Mouse (Mus musculus) lung, embryonic 16.5 days (tissue): Measurements from ENCODE around the gene Erc2. TPM values are rescaled to one million over a fixed set of nuclear protein-coding genes. Genes with fewer than 3 reads are reported as not detected.

Experiments used
- ATAC-seq: fragments of 200-750 bp; cut with Nextera tagmentation; 2 replicates; pipeline ENCODE4 v1.8.0; 2017; ENCODE audit warnings: low read depth, mild to moderate bottlenecking, moderate library complexity
- H3K27ac ChIP-seq: fragments of 300-500 bp; sonication (generic); 2 replicates; pipeline ENCODE4 v1.5.1; 2014; ENCODE audit warnings: mild to moderate bottlenecking, control low read depth, low read length
- H3K27me3 ChIP-seq: fragments of 300-500 bp; sonication (generic); 2 replicates; pipeline ENCODE4 v1.6.1; 2014; ENCODE audit warnings: low read depth, low read length, mixed read lengths; ENCODE audit not compliant: control insufficient read depth, insufficient read depth
- H3K36me3 ChIP-seq: fragments of 300-500 bp; sonication (generic); 2 replicates; pipeline ENCODE4 v1.6.1; 2014; ENCODE audit warnings: low read length; ENCODE audit not compliant: control insufficient read depth, insufficient read depth
- H3K4me1 ChIP-seq: fragments of 300-500 bp; sonication (generic); replicated peaks from 2 replicates; pipeline ENCODE4 v1.6.1; 2014; ENCODE audit warnings: low read length, mixed read lengths; ENCODE audit not compliant: control insufficient read depth, insufficient read depth
- H3K4me2 ChIP-seq: fragments of 300-500 bp; sonication (generic); 2 replicates; pipeline ENCODE4 v1.6.1; 2014; ENCODE audit warnings: low read depth, low read length, control low read depth
- H3K4me3 ChIP-seq: fragments of 300-500 bp; sonication (generic); 2 replicates; pipeline ENCODE4 v1.5.1; 2014; ENCODE audit warnings: mild to moderate bottlenecking, low read length, control low read depth
- H3K9ac ChIP-seq: fragments of 300-500 bp; sonication (generic); 2 replicates; pipeline ENCODE4 v1.6.1; 2014; ENCODE audit warnings: low read length, control low read depth
- H3K9me3 ChIP-seq: fragments of 300-500 bp; sonication (generic); 2 replicates; pipeline ENCODE4 v1.6.1; 2016; ENCODE audit warnings: low read length; ENCODE audit not compliant: control insufficient read depth
- WGBS: fragments of 180-500 bp; shearing (Covaris S2); extraction: QIAGEN DNeasy Blood & Tissue Kit; methylation state at CpG from one replicate; pipeline ENCODE4 v1.1.7; 2014; 5-methylcytosine and 5-hydroxymethylcytosine counted together
- polyA plus RNA-seq: library from polyadenylated mRNA; unstranded; fragments of >200 nt; fragmentation: Nextera tagmentation; extraction: Ambion mirVana; gene quantifications from 2 replicates; pipeline ENCODE4 v1.2.1, GENCODE M21; 2015

Erc2 gene
- polyA plus RNA-seq, 1 experiment from 2014 or later = 1.5 TPM

- no peak for ATAC-seq
- no peak overlapping the region for H3K27ac ChIP-seq
- H3K36me3 ChIP-seq = no peaks in the 10 kb centered on the region
- H3K9ac ChIP-seq = no peak overlapping the region
- H3K9me3 ChIP-seq = no peaks in the 10 kb centered on the region
- no peaks in the 10 kb centered on the region for H3K4me1 ChIP-seq
- H3K27me3 ChIP-seq = no peaks in the 10 kb centered on the region
- 57% methylated on average over 9 of the region's 9 CpGs for WGBS
- no peak overlapping the region for H3K4me3 ChIP-seq
- no peak overlapping the region for H3K4me2 ChIP-seq
Observed at GRCm38 (mm10) chr14:28451771-28452170, 829.5 kb downstream of the Erc2 start.

- no peaks in the 10 kb centered on the region for H3K36me3 ChIP-seq
- WGBS = 66% methylated on average over 7 of the region's 7 CpGs
- H3K4me1 ChIP-seq = no peaks in the 10 kb centered on the region
- H3K4me2 ChIP-seq = no peak overlapping the region
- ATAC-seq = no peak; the same call in 1 of the 2 replicates
- H3K27ac ChIP-seq = no peak overlapping the region
- H3K27me3 ChIP-seq = no peaks in the 10 kb centered on the region
- no peak overlapping the region for H3K4me3 ChIP-seq
- no peak overlapping the region for H3K9ac ChIP-seq
- no peaks in the 10 kb centered on the region for H3K9me3 ChIP-seq
Observed at GRCm38 (mm10) chr14:28456372-28457076, 834.3 kb downstream of the Erc2 start.

DNA sequence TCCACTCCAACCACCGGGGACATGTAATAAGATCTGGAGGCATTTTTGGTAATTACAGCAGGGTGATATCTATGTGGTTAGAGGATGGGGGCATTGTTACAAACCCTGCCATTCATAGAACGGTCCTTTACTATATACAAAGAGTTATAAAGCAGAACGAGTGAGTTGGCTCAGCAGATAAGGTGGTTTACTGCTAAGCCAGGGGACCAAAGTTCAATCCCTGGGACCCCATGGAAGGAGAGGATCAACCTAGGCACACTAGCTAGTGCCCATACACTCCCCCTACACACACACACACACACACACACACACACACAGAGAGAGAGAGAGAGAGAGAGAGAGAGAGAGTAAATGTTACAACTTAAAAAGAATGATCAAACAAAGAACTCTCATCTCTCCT lies 835.2 kb downstream of the Erc2 start:
- no peak for ATAC-seq
- Histone ChIP-seq H3K9me3 (no peaks in the 10 kb centered on the region), H3K9ac (no peak overlapping the region), H3K27ac (no peak overlapping the region), H3K4me1 (no peaks in the 10 kb centered on the region), H3K27me3 (no peaks in the 10 kb centered on the region), H3K4me3 (no peak overlapping the region), H3K36me3 (no peaks in the 10 kb centered on the region), H3K4me2 (no peak overlapping the region)
- 66% methylated on average over 3 of the region's 3 CpGs for WGBS

- ATAC-seq = no peak
- Histone ChIP-seq H3K4me3 (no peak overlapping the region), H3K4me2 (no peak overlapping the region), H3K4me1 (peaks cover 4% of the 10 kb centered on the region; the same call in 1 of the 2 replicates), H3K36me3 (no peaks in the 10 kb centered on the region), H3K9me3 (no peaks in the 10 kb centered on the region), H3K9ac (no peak overlapping the region), H3K27ac (no peak overlapping the region), H3K27me3 (peaks cover 2% of the 10 kb centered on the region; the same call in 1 of the 2 replicates)
- WGBS = 38% methylated on average over 5 of the region's 5 CpGs
Observed at GRCm38 (mm10) chr14:28467956-28468355, 845.7 kb downstream of the Erc2 start.

GRCm38 (mm10) chr14:28469696-28470095 lies 847.5 kb downstream of the Erc2 start:
- H3K27me3 ChIP-seq = no peaks in the 10 kb centered on the region
- peaks cover 4% of the 10 kb centered on the region; the same call in 1 of the 2 replicates for H3K4me1 ChIP-seq
- no peaks in the 10 kb centered on the region for H3K36me3 ChIP-seq
- no peak overlapping the region for H3K4me3 ChIP-seq
- 33% methylated on average over 4 of the region's 4 CpGs for WGBS
- no peak overlapping the region for H3K4me2 ChIP-seq
- no peak overlapping the region for H3K27ac ChIP-seq
- no peaks in the 10 kb centered on the region for H3K9me3 ChIP-seq
- no peak overlapping the region for H3K9ac ChIP-seq
- ATAC-seq = no peak

DNA sequence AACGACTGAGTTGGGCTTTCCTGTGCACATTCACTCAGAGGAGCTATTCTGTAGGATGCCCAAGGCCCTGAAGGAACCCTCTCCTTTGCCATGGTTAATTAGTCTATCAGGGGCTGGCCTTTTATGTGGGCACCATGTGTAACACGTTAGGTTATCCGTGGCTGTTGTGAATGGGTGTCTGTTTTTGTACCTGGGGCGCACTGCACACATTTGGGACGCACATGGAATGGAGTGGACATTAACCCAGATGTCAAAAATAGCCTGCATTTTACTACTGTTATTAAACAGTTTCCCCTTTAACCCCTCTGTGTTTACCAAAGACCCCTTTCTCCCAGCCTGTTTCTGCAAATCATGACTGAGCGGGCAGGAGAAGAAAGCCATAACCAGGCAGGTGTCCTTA lies 848.0 kb downstream of the Erc2 start:
- Histone ChIP-seq H3K4me2 (no peak overlapping the region), H3K27ac (no peak overlapping the region), H3K9ac (no peak overlapping the region), H3K9me3 (no peaks in the 10 kb centered on the region), H3K27me3 (no peaks in the 10 kb centered on the region), H3K36me3 (no peaks in the 10 kb centered on the region), H3K4me1 (peaks cover 4% of the 10 kb centered on the region; the same call in 1 of the 2 replicates), H3K4me3 (no peak overlapping the region)
- ATAC-seq = no peak
- 75% methylated on average over 6 of the region's 6 CpGs for WGBS

GRCm38 (mm10) chr14:28475012-28475411 lies 852.8 kb downstream of the Erc2 start:
- Histone ChIP-seq H3K4me1 (no peaks in the 10 kb centered on the region), H3K4me2 (peak overlapping the region; percentile 17; the same call in 1 of the 2 replicates), H3K27ac (no peak overlapping the region), H3K4me3 (no peak overlapping the region), H3K9me3 (no peaks in the 10 kb centered on the region), H3K27me3 (no peaks in the 10 kb centered on the region), H3K36me3 (no peaks in the 10 kb centered on the region), H3K9ac (no peak overlapping the region)
- WGBS = 43% methylated on average over 3 of the region's 3 CpGs
- 0 out of 2 replicates have a peak, but pooled peaks have one; percentile 12 for ATAC-seq

DNA sequence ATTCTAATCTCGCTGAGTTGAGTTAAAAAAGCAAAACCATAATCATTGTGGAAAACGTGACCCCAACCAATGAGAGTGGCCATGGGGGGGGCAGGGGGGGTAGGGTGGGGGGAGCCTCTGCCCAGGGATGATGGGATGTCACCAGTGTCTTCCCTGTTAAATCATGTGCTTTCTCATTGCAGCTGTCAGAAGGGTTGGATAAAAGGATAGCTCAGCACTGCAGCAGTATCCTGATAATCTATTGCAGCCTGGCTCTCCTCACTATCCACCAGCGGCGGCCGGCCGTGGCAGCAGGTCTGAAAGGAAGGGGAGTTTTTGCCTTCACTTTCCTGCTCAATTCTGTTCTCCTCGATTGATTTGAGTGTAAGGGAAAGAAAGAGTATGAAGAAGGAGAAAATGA lies 853.2 kb downstream of the Erc2 start:
- Histone ChIP-seq H3K4me2 (peak overlapping the region; percentile 17; the same call in 1 of the 2 replicates), H3K9ac (no peak overlapping the region), H3K36me3 (no peaks in the 10 kb centered on the region), H3K4me3 (no peak overlapping the region), H3K27ac (no peak overlapping the region), H3K4me1 (no peaks in the 10 kb centered on the region), H3K27me3 (no peaks in the 10 kb centered on the region), H3K9me3 (no peaks in the 10 kb centered on the region)
- 27% methylated on average over 7 of the region's 7 CpGs for WGBS
- ATAC-seq = no peak

DNA sequence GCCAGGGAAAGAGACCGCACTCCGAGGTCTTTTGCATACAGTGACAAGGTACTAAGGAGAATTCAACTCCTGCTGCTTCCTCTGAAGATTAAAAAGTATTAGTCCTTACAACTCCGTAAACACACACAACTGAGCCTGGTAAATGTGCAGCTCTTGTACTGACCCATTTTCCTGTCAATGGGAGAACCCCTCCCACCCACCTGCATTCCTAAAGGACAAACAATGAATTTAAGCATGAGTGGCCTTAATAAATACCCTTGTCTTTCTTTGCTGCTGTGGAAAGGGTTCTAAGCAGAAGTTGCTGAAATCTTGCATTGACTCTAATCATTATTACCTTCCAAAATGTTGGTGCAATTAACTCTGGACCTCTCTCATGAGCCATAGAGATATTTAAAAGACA lies 854.5 kb downstream of the Erc2 start:
- WGBS = 61% methylated on average over 3 of the region's 3 CpGs
- no peak overlapping the region for H3K9ac ChIP-seq
- H3K4me1 ChIP-seq = no peaks in the 10 kb centered on the region
- H3K4me2 ChIP-seq = no peak overlapping the region
- no peak overlapping the region for H3K4me3 ChIP-seq
- H3K36me3 ChIP-seq = no peaks in the 10 kb centered on the region
- H3K27ac ChIP-seq = no peak overlapping the region
- no peak for ATAC-seq
- H3K27me3 ChIP-seq = no peaks in the 10 kb centered on the region
- no peaks in the 10 kb centered on the region for H3K9me3 ChIP-seq
